Mouse (Mus musculus): Measurements from ENCODE around the gene Cx3cr1.

GRCm38 (mm10) chr9:119978151-119978810 is 91.4 kb downstream of the Cx3cr1 start:
- TF ChIP-seq CTCF (IDR thresholded peaks at IDR 0.05; ENCODE audit: low read depth), result no peak
- no peak for TF ChIP-seq EP300 (IDR thresholded peaks at IDR 0.05; ENCODE audit: low read depth)

Measured in liver, postnatal 0 days (tissue).